Mouse (Mus musculus): ENCODE data around the gene Wnt4. TPM values are rescaled to one million over a fixed set of nuclear protein-coding genes. Genes with fewer than 3 reads are reported as not detected.

Gene Wnt4
- total and polyA plus RNA-seq, 3 experiments, result not detected

DNA sequence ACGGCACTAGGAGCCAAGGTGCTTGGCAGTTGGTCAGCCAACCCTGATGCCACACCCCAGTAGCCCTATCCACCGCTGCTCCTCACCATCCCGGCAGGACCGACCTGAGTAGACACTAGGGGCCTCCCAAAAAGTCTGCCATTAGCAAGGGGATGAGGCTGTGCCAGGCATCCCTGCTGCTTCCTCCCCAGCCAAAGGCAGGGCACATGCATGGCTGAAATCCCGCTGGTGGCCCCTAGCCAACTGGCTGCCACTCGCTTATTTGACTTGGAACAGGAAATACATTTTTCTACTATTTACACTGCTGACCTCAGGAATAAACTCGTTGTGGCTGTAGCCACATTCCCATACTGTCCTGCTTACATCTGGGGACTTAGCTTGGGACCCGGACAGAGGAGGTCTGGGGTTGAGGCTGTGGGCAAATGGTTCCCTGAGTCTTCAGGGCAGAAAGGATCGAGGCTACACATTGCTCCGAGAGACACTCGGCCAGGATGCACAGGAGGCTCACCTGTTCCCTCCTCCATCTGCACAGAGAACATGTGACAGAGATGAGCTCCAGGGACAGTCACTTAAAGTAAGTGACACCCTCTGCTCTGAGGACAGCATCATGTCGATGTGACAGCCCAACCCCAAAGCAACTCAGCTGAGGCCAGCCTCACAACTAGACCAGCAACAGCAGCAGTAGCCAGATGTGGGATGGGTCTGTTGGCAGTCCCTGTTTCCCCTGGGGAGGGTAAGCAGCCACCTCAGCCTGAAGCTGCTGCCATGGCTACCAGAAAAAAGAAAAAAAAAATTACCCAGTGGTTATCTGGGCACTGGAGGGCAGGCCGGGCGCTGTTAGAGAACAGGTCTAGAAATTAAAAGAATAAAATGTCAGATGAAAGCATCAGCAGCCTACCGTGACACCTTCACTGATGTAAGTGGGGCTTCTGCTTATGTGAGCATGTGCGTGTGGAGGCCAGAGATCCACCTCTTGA lies 45.5 kb upstream of the Wnt4 start:
- Histone ChIP-seq H3K4me3 (ENCODE audit: control insufficient read depth in 1 of 2, insufficient read depth in 1 of 2, low read depth in 2 of 2, low read length in 2 of 2) (no peak overlapping the region), H3K36me3 (ENCODE audit: control insufficient read depth in 1 of 2, insufficient read depth in 2 of 2, low read length in 2 of 2) (no peaks in the 10 kb centered on the region), H3K79me2 (ENCODE audit: control insufficient read depth, insufficient read depth, low read length, poor library complexity) (no peaks in the 10 kb centered on the region), H3K9ac (ENCODE audit: control insufficient read depth, low read depth, low read length, poor library complexity, severe bottlenecking) (no peak overlapping the region), H3K27ac (ENCODE audit: control insufficient read depth, low read depth, low read length) (no peak overlapping the region), H3K9me3 (replicated peaks; ENCODE audit: insufficient read depth, low read length) (no peaks in the 10 kb centered on the region), H3K4me1 (ENCODE audit: control insufficient read depth in 1 of 2, insufficient read depth in 2 of 2, low read length in 2 of 2) (no peaks in the 10 kb centered on the region), H3K27me3 (ENCODE audit: control insufficient read depth in 1 of 2, insufficient read depth in 2 of 2, low read length in 2 of 2) (no peaks in the 10 kb centered on the region)
- no peak for TF ChIP-seq ZNF384 (IDR thresholded peaks at IDR 0.05; ENCODE audit: low read depth, low read length)
- TF ChIP-seq BHLHE40 (IDR thresholded peaks at IDR 0.05; ENCODE audit: borderline replicate concordance, low read depth, low read length), result no peak
- TF ChIP-seq MAFK (IDR thresholded peaks at IDR 0.05; ENCODE audit: borderline replicate concordance, low read depth, low read length), result no peak
- no peak for TF ChIP-seq MYC (IDR thresholded peaks at IDR 0.05; ENCODE audit: low read depth, low read length)
- no peak for TF ChIP-seq CTCF (IDR thresholded peaks at IDR 0.05 in 2 of 3, conservative IDR thresholded peaks at IDR 0.05 in 1 of 3; ENCODE audit: control insufficient read depth in 1 of 3, insufficient read depth in 1 of 3, low read depth in 2 of 3, low read length in 3 of 3, poor library complexity in 1 of 3, severe bottlenecking in 1 of 3)
- no peak for TF ChIP-seq CHD1 (IDR thresholded peaks at IDR 0.05; ENCODE audit: low read depth, low read length)
- TF ChIP-seq NELFE (IDR thresholded peaks at IDR 0.05; ENCODE audit: low read depth, low read length), result no peak
- no peak for TF ChIP-seq TBP (IDR thresholded peaks at IDR 0.05; ENCODE audit: low read depth, low read length)
- TF ChIP-seq MYB (IDR thresholded peaks at IDR 0.05; ENCODE audit: low read depth, low read length), result no peak
- TF ChIP-seq MXI1 (IDR thresholded peaks at IDR 0.05; ENCODE audit: low read depth, low read length), result no peak
- no peak for TF ChIP-seq KAT2A (conservative IDR thresholded peaks at IDR 0.05; ENCODE audit: low read depth, low read length)
- no peak for TF ChIP-seq GATA1 (IDR thresholded peaks at IDR 0.05; ENCODE audit: low read depth, low read length)
- TF ChIP-seq USF1 (IDR thresholded peaks at IDR 0.05; ENCODE audit: low read depth, low read length), result no peak
- TF ChIP-seq ETS1 (IDR thresholded peaks at IDR 0.05; ENCODE audit: low read depth, low read length), result no peak
- no peak for TF ChIP-seq TCF12 (IDR thresholded peaks at IDR 0.05; ENCODE audit: low read depth, low read length)
- no peak for TF ChIP-seq EP300 (IDR thresholded peaks at IDR 0.05; ENCODE audit: low read depth in 1 of 2, low read length in 2 of 2)
- DNase-seq (ENCODE audit: low read depth, low spot score), result no peak

DNA sequence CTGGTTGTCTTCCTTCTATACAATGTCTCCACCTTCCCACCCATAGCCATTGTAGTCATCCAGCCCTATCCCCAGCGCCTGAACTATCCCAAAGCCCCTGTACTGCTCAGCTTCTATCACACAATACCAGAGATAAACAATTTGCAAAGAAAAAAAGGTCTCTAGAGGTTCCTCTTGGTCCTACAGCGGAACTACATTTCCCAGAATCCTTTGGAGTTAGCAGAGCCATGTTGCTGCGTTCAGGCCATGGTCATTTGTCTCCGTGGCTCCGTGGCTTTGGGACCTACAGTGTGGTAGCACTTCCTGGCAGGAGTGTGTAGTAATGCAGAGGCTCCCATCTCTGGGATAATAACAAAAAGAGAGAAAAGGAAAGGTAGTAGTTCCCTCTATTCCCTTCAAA lies 43.7 kb upstream of the Wnt4 start:
- DNase-seq (ENCODE audit: low read depth, low spot score), result no peak
- Histone ChIP-seq H3K79me2 (ENCODE audit: control insufficient read depth, insufficient read depth, low read length, poor library complexity) (no peaks in the 10 kb centered on the region), H3K4me3 (ENCODE audit: control insufficient read depth in 1 of 2, insufficient read depth in 1 of 2, low read depth in 2 of 2, low read length in 2 of 2) (no peak overlapping the region), H3K27ac (ENCODE audit: control insufficient read depth, low read depth, low read length) (no peak overlapping the region), H3K27me3 (ENCODE audit: control insufficient read depth in 1 of 2, insufficient read depth in 2 of 2, low read length in 2 of 2) (no peaks in the 10 kb centered on the region), H3K4me1 (ENCODE audit: control insufficient read depth in 1 of 2, insufficient read depth in 2 of 2, low read length in 2 of 2) (no peaks in the 10 kb centered on the region), H3K9me3 (replicated peaks; ENCODE audit: insufficient read depth, low read length) (no peaks in the 10 kb centered on the region), H3K9ac (ENCODE audit: control insufficient read depth, low read depth, low read length, poor library complexity, severe bottlenecking) (no peak overlapping the region), H3K36me3 (ENCODE audit: control insufficient read depth in 1 of 2, insufficient read depth in 2 of 2, low read length in 2 of 2) (no peaks in the 10 kb centered on the region)
- TF ChIP-seq ZNF384 (IDR thresholded peaks at IDR 0.05; ENCODE audit: low read depth, low read length), result no peak
- TF ChIP-seq USF1 (IDR thresholded peaks at IDR 0.05; ENCODE audit: low read depth, low read length), result no peak

All from MEL (cell line).